Mouse (Mus musculus): ENCODE data around the gene Slc1a2. TPM values are rescaled to one million over a fixed set of nuclear protein-coding genes. Genes with fewer than 3 reads are reported as not detected.

Slc1a2 gene
- polyA plus RNA-seq, 1 experiment from 2014 or later, result 11.0 TPM

- H3K27ac ChIP-seq (ENCODE audit: low read length), result no peak overlapping the region
- H3K4me2 ChIP-seq (ENCODE audit: low read length), result no peak overlapping the region
- no peaks in the 10 kb centered on the region; the same call in 1 of the 2 replicates for H3K36me3 ChIP-seq (ENCODE audit: control insufficient read depth, insufficient read depth)
- ATAC-seq, result no peak
- H3K4me1 ChIP-seq (replicated peaks; ENCODE audit: control insufficient read depth, insufficient read depth, low read length), result 0 out of 2 replicates have a peak, but pooled peaks cover 8% of the 10 kb centered on the region
- H3K9ac ChIP-seq (replicated peaks; ENCODE audit: low read depth, low read length), result no peak overlapping the region
- no peak overlapping the region for H3K4me3 ChIP-seq (replicated peaks; ENCODE audit: low read length)
- H3K27me3 ChIP-seq (replicated peaks; ENCODE audit: control insufficient read depth, insufficient read depth, low read length), result no peaks in the 10 kb centered on the region
- no peaks in the 10 kb centered on the region for H3K9me3 ChIP-seq (ENCODE audit: control insufficient read depth, low read length)
- WGBS, result 79% methylated on average over 6 of the region's 6 CpGs
Observed at GRCm38 (mm10) chr2:102675275-102675674, 16.8 kb downstream of the Slc1a2 start.

GRCm38 (mm10) chr2:102676716-102677312, 18.4 kb downstream of the Slc1a2 start:
- Histone ChIP-seq H3K9ac (replicated peaks; ENCODE audit: low read depth, low read length) (no peak overlapping the region), H3K27ac (ENCODE audit: low read length) (no peak overlapping the region), H3K36me3 (ENCODE audit: control insufficient read depth, insufficient read depth) (no peaks in the 10 kb centered on the region; the same call in 1 of the 2 replicates), H3K4me3 (replicated peaks; ENCODE audit: low read length) (no peak overlapping the region), H3K9me3 (ENCODE audit: control insufficient read depth, low read length) (no peaks in the 10 kb centered on the region), H3K4me1 (replicated peaks; ENCODE audit: control insufficient read depth, insufficient read depth, low read length) (0 out of 2 replicates have a peak, but pooled peaks cover 8% of the 10 kb centered on the region), H3K4me2 (ENCODE audit: low read length) (no peak overlapping the region), H3K27me3 (replicated peaks; ENCODE audit: control insufficient read depth, insufficient read depth, low read length) (no peaks in the 10 kb centered on the region)
- ATAC-seq, result no peak
- WGBS, result 96% methylated on average over 9 of the region's 9 CpGs

GRCm38 (mm10) chr2:102677400-102677799, 18.9 kb downstream of the Slc1a2 start:
- H3K9ac ChIP-seq (replicated peaks; ENCODE audit: low read depth, low read length), result no peak overlapping the region
- ATAC-seq, result no peak
- 87% methylated on average over 6 of the region's 6 CpGs for WGBS

GRCm38 (mm10) chr2:102681351-102681750, 22.9 kb downstream of the Slc1a2 start:
- Histone ChIP-seq H3K4me1 (replicated peaks; ENCODE audit: control insufficient read depth, insufficient read depth, low read length) (peaks cover 6% of the 10 kb centered on the region; the same call in 1 of the 2 replicates), H3K9me3 (ENCODE audit: control insufficient read depth, low read length) (no peaks in the 10 kb centered on the region), H3K27ac (ENCODE audit: low read length) (no peak overlapping the region), H3K4me2 (ENCODE audit: low read length) (no peak overlapping the region), H3K27me3 (replicated peaks; ENCODE audit: control insufficient read depth, insufficient read depth, low read length) (no peaks in the 10 kb centered on the region), H3K9ac (replicated peaks; ENCODE audit: low read depth, low read length) (no peak overlapping the region), H3K36me3 (ENCODE audit: control insufficient read depth, insufficient read depth) (no peaks in the 10 kb centered on the region; the same call in 1 of the 2 replicates), H3K4me3 (replicated peaks; ENCODE audit: low read length) (no peak overlapping the region)
- 67% methylated on average over 7 of the region's 7 CpGs for WGBS
- ATAC-seq, result no peak

More at GRCm38 (mm10) chr2:102677400-102677799, 18.9 kb downstream of the Slc1a2 start:
- Histone ChIP-seq H3K4me3 (replicated peaks; ENCODE audit: low read length) (no peak overlapping the region), H3K27ac (ENCODE audit: low read length) (no peak overlapping the region), H3K9me3 (ENCODE audit: control insufficient read depth, low read length) (no peaks in the 10 kb centered on the region), H3K4me2 (ENCODE audit: low read length) (no peak overlapping the region), H3K4me1 (replicated peaks; ENCODE audit: control insufficient read depth, insufficient read depth, low read length) (0 out of 2 replicates have a peak, but pooled peaks cover 8% of the 10 kb centered on the region), H3K27me3 (replicated peaks; ENCODE audit: control insufficient read depth, insufficient read depth, low read length) (no peaks in the 10 kb centered on the region), H3K36me3 (ENCODE audit: control insufficient read depth, insufficient read depth) (no peaks in the 10 kb centered on the region; the same call in 1 of the 2 replicates)

- ATAC-seq, result no peak
- Histone ChIP-seq H3K4me1 (replicated peaks; ENCODE audit: control insufficient read depth, insufficient read depth, low read length) (peaks cover 6% of the 10 kb centered on the region; the same call in 1 of the 2 replicates), H3K9me3 (ENCODE audit: control insufficient read depth, low read length) (no peaks in the 10 kb centered on the region), H3K27me3 (replicated peaks; ENCODE audit: control insufficient read depth, insufficient read depth, low read length) (no peaks in the 10 kb centered on the region), H3K4me2 (ENCODE audit: low read length) (no peak overlapping the region), H3K9ac (replicated peaks; ENCODE audit: low read depth, low read length) (no peak overlapping the region), H3K4me3 (replicated peaks; ENCODE audit: low read length) (no peak overlapping the region), H3K27ac (ENCODE audit: low read length) (no peak overlapping the region), H3K36me3 (ENCODE audit: control insufficient read depth, insufficient read depth) (no peaks in the 10 kb centered on the region; the same call in 1 of the 2 replicates)
- 46% methylated on average over 5 of the region's 5 CpGs for WGBS
Observed at GRCm38 (mm10) chr2:102682168-102682567, 23.7 kb downstream of the Slc1a2 start.

- peak; percentile 81 for ATAC-seq
- no peaks in the 10 kb centered on the region for H3K36me3 ChIP-seq (ENCODE audit: control insufficient read depth, insufficient read depth)
- no peak overlapping the region for H3K27ac ChIP-seq (ENCODE audit: low read length)
- no peaks in the 10 kb centered on the region for H3K27me3 ChIP-seq (replicated peaks; ENCODE audit: control insufficient read depth, insufficient read depth, low read length)
- WGBS, result 90% methylated on average over 7 of the region's 7 CpGs
- H3K4me3 ChIP-seq (replicated peaks; ENCODE audit: low read length), result no peak overlapping the region
- H3K9ac ChIP-seq (replicated peaks; ENCODE audit: low read depth, low read length), result no peak overlapping the region
- H3K9me3 ChIP-seq (ENCODE audit: control insufficient read depth, low read length), result no peaks in the 10 kb centered on the region
- peaks cover 6% of the 10 kb centered on the region; the same call in 1 of the 2 replicates for H3K4me1 ChIP-seq (replicated peaks; ENCODE audit: control insufficient read depth, insufficient read depth, low read length)
- H3K4me2 ChIP-seq (ENCODE audit: low read length), result 0 out of 2 replicates have a peak overlapping the region, but pooled peaks have one; percentile 29
Observed at GRCm38 (mm10) chr2:102685371-102686107, 27.1 kb downstream of the Slc1a2 start.

GRCm38 (mm10) chr2:102686108-102686450, 27.6 kb downstream of the Slc1a2 start:
- H3K9me3 ChIP-seq (ENCODE audit: control insufficient read depth, low read length), result no peaks in the 10 kb centered on the region
- peaks cover 6% of the 10 kb centered on the region; the same call in 1 of the 2 replicates for H3K4me1 ChIP-seq (replicated peaks; ENCODE audit: control insufficient read depth, insufficient read depth, low read length)
- H3K4me2 ChIP-seq (ENCODE audit: low read length), result 0 out of 2 replicates have a peak overlapping the region, but pooled peaks have one; percentile 29
- WGBS, result 30% methylated on average over 9 of the region's 9 CpGs
- no peak overlapping the region for H3K9ac ChIP-seq (replicated peaks; ENCODE audit: low read depth, low read length)
- H3K4me3 ChIP-seq (replicated peaks; ENCODE audit: low read length), result no peak overlapping the region
- no peaks in the 10 kb centered on the region for H3K27me3 ChIP-seq (replicated peaks; ENCODE audit: control insufficient read depth, insufficient read depth, low read length)
- no peak overlapping the region for H3K27ac ChIP-seq (ENCODE audit: low read length)
- H3K36me3 ChIP-seq (ENCODE audit: control insufficient read depth, insufficient read depth), result no peaks in the 10 kb centered on the region
- no peak for ATAC-seq

GRCm38 (mm10) chr2:102693556-102693955, 35.1 kb downstream of the Slc1a2 start:
- no peak overlapping the region for H3K27ac ChIP-seq (ENCODE audit: low read length)
- no peak overlapping the region for H3K4me2 ChIP-seq (ENCODE audit: low read length)
- H3K27me3 ChIP-seq (replicated peaks; ENCODE audit: control insufficient read depth, insufficient read depth, low read length), result no peaks in the 10 kb centered on the region
- H3K4me1 ChIP-seq (replicated peaks; ENCODE audit: control insufficient read depth, insufficient read depth, low read length), result no peaks in the 10 kb centered on the region; the same call in 1 of the 2 replicates
- WGBS, result 68% methylated on average over 7 of the region's 7 CpGs
- no peaks in the 10 kb centered on the region for H3K9me3 ChIP-seq (ENCODE audit: control insufficient read depth, low read length)
- ATAC-seq, result no peak
- H3K36me3 ChIP-seq (ENCODE audit: control insufficient read depth, insufficient read depth), result no peaks in the 10 kb centered on the region
- H3K4me3 ChIP-seq (replicated peaks; ENCODE audit: low read length), result no peak overlapping the region
- no peak overlapping the region for H3K9ac ChIP-seq (replicated peaks; ENCODE audit: low read depth, low read length)

- Histone ChIP-seq H3K36me3 (ENCODE audit: control insufficient read depth, insufficient read depth) (no peaks in the 10 kb centered on the region), H3K27me3 (replicated peaks; ENCODE audit: control insufficient read depth, insufficient read depth, low read length) (no peaks in the 10 kb centered on the region), H3K27ac (ENCODE audit: low read length) (no peak overlapping the region), H3K4me1 (replicated peaks; ENCODE audit: control insufficient read depth, insufficient read depth, low read length) (no peaks in the 10 kb centered on the region), H3K9me3 (ENCODE audit: control insufficient read depth, low read length) (no peaks in the 10 kb centered on the region), H3K4me3 (replicated peaks; ENCODE audit: low read length) (no peak overlapping the region), H3K9ac (replicated peaks; ENCODE audit: low read depth, low read length) (no peak overlapping the region), H3K4me2 (ENCODE audit: low read length) (no peak overlapping the region)
- ATAC-seq, result no peak
- WGBS, result 68% methylated on average over 4 of the region's 4 CpGs
Observed at GRCm38 (mm10) chr2:102694750-102695149, 36.3 kb downstream of the Slc1a2 start.

Measured in forebrain, embryonic 16.5 days (tissue).